Mouse (Mus musculus) kidney, adult 8-10 months (tissue): ENCODE data around the gene Cenpv.
A peak's percentile ranks its signal among the peaks of the same experiment; 100 is the strongest.

Source experiments
- DNase-seq, 2 experiments: peaks; one replicate each; pipeline ENCODE4 v3.0.0; 2022

Gene Cenpv

DNA sequence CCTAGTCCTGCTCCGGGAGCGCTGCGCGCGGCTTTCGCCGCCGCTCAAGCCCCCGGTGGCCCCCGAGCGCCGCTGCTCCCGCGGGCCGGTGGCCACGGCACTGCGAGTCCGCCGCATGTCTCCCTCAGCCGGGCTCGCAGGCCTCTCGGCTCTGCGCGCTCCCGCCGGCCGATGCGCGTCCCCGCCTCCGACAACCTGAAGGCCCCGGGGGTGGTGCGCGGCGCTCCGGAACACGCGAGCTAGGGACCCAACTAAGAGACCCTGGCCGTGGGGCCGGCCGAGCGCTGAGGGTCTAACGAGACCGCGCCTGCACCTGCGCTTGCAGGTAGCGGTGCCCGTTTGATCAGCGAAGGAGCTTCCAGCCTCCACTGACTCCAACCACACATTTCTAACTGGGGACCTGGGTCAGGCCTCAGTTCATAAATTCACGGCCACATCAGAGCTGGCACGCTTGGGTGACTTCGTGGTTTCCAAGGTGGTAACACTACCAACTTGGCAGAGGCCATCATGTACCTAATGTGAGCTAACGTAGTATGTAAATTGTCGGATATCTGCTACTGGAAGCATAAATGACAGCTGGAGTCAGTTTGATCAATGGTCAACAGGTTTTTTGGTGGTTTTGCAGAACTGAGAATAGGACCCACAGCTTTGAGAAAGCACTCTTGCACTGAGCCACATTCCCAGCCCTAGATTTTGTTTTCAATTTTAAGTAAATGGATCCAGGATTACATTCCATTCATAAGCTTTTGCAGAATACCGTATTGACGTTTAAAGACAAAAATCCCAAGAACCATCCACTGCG lies at the start of gene Cenpv:
Gene Cenpv, minus strand, starts transcription at position 173 of the 802 bp plus-strand sequence.
- peak; percentile 54 to 72 for DNase-seq

DNA sequence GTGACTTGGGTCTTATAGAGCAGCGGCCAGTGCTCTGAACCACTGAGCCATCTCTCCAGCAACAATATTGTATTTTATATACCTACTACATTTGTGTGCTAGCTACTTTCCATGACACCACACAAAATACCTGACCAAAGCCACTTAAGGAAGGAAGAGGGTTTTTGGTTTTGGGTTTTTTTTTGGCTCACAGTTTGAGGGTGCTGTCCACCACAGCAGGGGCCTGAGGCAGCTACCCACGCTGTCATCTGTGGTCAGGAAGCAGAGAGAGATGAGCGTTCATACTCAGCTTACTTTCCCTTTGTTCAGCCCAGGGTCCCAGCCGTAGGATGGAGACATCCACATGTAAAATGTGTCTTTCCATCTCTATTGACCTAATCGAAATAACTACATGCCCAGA lies 48.0 kb upstream of the Cenpv start:
- DNase-seq = no peak

DNA sequence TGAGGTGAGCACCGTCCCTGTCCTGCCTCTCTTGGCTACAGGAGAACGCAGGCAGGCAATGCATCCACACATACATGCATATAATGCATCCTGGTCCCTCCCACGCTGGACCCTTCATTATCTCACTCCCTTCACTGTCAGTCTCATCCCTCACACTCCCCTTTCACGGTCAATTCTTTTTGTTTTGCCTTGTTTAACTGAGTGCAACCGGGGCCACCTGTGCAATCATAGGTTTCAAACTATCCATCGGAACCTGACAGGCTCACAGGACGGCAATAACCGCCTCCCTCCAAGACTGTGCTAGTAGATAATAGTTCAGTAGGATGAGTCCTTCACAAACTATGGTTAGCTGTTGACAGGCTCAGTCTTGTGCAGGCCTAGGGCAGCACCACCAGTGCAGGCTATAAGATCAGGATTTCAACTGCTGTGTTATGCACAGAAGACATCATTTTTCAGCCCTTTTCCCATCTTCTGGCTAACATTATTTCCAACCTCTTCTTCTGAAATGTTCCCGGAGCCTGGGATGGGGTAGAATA lies 45.7 kb upstream of the Cenpv start:
- DNase-seq = no peak

DNA sequence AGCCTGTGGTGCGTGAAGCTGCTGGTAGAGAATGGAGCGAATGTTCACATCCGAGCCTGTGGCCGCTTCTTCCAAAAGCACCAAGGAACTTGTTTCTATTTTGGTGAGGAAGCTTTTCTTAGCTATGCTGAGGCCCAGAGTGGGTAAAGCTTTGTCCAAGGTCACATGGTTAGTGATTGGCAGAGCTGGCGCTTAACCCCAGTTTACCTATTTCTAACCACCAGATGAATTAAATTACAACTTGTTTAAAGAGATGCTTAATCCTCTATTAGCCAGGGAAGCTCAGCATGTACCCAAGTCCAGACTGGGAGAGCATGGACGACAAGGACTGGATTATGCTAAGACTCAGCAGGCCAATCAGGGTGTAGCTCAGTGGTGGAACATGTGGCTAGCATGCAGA lies 44.0 kb upstream of the Cenpv start:
- DNase-seq = peak in 1 of 2 experiments; percentile 46

DNA sequence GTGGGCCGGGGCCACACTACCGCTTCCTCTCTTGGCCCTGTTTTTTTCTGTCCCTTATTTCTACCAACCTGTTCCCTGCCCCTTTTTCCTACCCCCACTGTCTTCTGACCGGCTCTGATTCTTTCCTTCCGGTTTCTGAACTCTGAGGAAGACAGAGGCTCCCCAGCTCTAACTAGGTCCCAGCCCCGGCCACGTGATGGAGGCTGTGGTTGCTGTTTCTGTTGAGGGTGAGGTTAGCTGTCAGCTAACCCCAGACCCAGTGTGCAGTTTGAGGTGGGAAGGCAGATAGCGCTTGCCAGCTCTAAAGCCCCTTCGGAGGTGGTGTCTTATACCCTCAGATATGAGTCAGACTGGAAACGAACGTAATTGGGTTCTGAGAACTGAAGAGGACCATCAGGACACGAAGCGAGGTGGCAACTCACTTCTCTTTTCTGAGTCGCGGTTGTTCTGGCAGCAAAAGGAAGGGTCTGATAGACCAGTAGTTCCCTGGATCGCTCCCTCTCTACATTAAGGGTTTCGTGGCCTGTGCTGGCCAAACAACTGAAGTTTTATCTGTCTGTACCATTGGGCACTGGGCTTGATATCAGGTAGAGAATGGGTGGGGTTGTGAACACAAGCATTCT lies 37.6 kb upstream of the Cenpv start:
- DNase-seq = no peak

DNA sequence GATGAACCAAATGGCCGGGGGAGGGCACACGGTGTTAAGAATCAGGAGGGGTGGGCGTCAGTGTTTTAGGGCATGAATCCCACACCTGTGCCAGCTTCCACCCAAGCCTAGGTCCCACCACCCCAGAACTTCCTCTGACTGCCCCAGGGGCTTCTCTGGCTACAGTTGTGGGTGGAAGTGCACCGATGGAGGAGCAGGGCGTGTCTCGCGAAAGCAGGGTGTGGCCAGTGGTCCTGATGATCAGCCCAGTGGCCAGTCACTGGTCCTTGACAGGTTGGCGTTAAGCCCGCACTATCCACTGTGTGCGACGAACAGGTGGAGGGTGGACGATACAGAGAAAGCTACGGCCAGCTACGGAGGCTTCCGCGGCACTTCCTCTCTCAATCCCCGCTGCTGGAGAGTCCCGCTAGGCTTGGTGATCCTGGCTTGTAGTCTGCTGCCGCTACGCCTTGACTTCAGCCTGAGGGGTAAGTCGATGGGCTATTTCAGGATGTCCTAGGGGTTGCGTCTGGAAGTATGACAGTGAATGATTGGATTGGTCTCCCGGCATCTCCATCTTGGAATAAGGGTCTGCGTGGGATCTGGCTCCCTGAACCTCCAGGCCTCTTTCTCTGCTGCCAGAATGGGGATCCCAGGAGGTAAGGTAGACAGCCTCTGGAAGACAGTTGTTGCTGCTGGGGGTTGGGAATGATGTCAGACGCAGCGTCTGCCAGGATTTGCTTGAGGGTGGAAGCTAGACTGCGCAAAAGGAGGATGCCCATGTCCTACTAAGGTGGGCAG lies 36.8 kb upstream of the Cenpv start:
- DNase-seq = no peak

DNA sequence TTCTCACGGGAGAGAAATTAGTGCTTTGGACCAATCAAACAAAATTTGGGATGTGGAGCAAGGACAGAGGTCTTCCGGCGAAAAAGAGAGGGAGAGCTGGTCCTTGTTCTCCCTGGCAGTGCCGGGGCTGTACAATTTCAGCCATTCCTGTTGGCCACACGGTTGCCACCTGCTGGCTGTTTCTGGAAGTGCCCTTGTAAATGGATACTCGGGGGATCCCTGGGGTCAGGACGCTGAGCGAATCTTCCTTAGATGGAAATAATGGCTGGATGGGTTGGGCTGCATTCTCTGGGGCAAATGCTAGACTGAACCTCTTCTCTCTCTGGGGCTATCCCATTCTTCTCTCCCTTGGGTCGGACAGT lies 36.2 kb upstream of the Cenpv start:
- peak; percentile 67 to 89 for DNase-seq

DNA sequence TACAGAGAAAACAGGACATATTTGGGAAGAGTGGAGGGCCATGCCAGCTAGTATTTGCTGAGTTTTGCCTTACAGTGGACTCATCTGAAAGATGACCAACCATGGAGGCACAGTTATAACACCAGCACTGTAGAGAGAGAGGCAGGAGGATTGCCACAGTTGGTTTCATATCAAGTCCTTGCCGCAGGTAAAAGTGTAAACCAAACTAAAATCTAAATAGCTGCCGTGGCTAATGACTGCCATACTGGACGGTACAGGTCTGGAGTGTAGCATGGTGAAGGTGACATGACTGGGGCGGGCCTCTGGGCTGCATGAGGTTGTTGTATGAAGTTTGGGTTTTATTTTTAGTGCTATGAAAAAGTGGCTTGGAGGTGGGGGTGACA lies 35.6 kb upstream of the Cenpv start:
- no peak for DNase-seq

DNA sequence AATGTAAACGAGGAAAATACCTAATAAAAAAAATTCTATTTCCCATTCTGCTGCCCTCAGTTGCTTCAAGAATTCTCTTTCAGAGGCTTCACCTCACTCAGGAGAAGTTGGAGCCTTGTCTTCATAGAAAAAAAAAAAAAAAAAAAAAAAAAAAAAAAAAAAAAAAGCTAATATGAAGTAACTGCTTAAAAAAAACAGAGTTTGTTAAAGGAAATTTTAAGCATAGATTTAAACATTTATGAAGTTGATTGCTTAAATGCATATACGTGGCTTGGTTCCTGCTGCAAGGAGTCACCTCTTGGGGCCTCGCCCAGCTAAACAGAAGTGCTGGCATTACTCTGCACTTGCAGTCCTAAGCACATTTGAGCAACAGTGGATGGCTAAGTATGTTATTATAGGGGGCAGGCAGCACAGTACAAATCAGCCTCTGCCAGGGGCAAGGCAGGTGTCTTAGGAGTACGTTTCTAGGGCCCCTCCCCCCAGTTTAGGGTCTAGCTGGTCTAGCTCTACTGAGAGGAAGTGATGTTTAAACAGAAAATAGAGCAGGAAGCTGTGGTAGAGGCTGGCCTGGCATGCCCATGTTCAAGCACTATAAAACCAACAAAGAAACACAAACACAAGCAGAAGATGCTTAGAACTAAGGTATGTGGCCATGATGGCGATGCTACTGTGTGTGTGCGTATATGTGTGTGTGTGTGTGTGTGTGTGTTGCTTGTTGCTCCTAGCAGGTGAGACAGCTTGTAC lies 35.1 kb upstream of the Cenpv start, which contains the start of gene Trpv2:
Gene Trpv2, plus strand, starts transcription at position 528 of the 744 bp plus-strand sequence.
- DNase-seq = no peak

DNA sequence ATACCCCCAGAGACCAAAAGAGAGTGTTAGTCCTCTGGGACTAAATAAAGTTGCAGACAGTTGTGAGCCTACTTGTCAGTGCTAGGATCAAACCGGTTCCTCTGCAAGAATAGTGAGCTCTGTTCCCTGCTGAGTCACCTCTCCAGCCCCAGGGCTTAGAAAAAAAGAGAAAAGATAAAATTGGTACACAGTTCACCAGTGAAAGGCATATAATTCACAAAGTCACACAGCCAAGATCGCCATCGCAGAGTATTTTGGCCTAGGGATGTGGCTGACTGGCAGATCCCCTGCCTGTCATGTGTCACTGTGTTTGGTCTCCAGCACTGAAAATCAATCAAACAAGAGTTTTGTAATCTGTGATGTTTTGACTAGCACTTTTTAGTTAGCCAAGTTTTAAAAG lies 29.2 kb upstream of the Cenpv start:
- no peak for DNase-seq

DNA sequence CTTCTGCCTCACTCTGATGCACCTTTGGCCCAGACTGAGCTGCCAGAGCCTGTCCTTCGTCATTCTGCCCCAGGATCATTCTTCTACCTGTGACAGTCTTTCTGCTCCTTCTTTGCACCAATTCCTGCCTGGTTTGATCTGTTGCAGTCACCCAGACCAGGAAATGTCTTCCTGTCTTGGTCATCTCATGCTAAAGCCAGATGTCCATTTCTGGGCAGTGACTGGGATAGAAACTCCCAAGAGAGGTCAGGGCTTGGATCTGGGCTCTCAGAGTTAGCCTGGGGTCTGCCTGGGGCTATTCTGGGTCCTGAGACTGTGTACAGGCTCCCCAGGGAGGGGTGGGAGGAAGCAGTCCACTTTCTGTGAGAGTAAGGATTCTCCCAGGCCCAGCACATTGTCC lies 27.1 kb upstream of the Cenpv start:
- no peak for DNase-seq

DNA sequence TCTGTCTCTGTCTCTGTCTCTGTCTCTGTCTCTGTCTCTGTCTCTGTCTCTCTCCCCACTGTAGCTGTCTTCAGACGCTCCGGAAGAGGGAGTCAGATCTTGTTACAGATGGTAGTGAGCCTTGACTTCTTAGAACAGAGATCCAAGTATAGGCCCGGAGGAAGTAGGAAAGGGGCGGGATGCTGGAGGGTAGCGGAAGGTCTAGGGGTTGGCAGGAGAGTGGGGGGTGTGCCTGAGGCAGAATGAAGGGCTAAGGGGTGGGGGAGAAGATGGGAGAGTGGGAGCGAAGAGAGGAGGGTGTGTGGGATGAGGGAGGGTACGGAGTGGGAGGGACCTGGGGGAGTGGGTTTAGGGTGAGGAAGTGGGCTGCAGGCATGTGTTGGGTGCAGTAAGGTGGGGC lies 26.7 kb upstream of the Cenpv start:
- no peak for DNase-seq

DNA sequence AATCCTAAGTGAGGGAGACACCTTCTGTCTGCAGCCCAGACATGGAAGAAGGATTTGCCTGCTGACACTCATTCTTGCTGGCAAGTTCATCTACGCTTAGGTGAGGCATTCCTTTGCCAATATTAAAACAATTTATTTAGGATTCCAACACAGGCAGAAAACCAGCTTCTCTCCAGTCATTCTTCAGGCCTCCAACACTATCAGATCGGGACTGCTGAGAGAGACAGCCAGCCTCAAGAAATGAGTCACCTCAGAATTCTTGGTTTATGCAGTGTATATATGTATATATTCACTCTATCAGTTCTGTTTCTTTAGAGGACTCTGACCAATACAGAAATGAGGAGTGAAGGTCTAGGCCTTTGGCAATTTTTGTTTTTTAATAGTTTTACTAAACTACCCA lies 24.5 kb upstream of the Cenpv start:
- no peak for DNase-seq

DNA sequence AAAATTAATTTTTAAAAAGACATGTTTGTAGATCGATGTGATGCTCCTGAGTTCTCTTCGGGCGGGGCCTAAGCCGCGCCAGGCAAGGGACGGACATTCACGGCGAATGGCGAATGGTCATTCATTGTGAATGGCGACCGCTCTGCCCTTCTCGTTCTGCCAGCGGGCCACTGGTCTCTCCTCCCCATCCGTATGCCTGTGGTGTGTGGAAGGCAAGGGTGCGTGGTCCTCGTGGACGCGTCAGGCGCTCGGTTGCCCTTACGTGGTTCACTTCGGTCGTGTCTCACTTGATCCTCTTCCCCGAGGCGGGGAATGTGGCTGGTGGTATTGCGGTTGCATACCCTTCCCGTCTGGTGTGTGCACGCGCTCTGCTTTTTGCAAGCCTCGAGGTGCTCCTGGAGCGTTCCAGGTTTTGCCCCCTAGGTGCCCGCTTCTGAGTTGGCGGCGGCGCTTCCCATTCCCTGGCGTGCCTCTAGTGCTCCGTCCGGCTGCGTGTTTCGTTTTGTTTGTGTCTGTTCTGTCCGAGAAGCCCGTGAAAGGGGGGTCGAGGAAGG lies 21.5 kb upstream of the Cenpv start:
- DNase-seq = no peak

DNA sequence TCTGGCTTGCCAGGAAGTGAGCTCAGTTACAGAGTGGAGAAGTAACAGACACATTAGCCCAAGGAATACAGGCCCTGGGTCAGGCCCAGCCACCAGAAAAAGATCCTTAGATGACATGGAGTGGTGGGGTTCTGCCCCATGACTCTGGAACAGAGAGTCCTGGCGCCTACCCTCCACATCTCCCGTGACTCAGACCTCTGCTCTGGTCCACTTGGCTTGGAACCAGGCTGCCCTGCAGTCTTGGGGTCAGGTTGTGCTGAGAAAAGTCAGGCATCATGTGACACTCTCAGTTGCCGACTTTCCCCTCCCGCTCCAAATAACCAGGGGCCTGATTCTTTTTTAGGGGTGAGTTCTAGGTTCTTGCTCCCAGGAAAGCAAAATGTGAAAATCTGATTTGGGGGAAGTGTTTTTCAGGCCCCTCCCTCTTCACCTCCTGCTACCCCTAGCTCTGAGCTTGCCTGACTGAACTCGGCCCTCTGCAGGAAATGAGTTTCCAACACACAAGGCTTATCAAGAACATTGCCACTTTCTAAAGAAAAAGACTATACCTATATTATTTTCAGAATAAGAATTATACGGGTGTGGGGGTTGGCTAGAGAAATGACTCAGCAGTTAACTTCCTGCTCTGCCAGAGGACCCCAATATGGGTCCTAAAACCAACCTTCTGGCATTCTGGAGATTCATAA lies 20.0 kb upstream of the Cenpv start:
- DNase-seq = peak; percentile 90 to 93

DNA sequence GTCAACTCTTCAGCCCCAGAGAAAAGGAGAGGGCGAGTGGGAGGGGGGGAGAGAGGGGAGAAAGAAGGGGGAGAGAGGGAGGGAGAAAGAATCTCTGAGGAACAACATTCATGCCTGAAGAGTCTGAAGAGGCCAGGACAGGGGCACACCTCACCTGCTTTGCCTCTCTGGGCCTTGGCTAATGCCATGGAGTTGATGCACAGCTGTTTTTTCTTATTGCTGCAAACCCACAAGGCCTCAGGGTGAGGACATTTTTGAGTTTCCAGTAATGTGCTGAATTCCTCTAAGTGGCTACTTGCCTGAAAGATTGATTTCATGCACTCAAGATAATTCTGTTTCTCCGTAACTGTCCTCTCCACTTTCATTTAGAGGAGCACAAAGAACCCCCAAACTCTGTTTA lies 19.1 kb upstream of the Cenpv start:
- DNase-seq = no peak

DNA sequence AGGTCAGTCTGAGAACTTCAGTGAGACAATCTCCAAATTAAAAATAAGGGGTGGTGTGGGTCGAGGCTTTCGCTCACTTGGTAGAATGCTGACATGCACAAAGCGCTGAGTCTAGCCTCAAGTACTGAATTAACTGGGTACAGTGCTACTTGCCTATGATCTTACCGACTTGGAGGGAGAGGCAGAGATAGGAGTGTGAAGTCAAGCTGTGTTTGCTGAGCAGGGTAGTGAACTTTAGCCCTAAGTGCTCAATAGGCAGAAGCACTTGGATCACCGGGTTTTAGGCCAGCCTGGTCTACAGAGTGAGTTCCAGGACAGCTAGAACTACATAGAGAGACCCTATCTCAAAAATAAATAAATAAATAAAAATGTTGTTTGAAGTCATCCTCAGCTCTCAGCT lies 18.1 kb upstream of the Cenpv start:
- peak; percentile 59 to 75 for DNase-seq

DNA sequence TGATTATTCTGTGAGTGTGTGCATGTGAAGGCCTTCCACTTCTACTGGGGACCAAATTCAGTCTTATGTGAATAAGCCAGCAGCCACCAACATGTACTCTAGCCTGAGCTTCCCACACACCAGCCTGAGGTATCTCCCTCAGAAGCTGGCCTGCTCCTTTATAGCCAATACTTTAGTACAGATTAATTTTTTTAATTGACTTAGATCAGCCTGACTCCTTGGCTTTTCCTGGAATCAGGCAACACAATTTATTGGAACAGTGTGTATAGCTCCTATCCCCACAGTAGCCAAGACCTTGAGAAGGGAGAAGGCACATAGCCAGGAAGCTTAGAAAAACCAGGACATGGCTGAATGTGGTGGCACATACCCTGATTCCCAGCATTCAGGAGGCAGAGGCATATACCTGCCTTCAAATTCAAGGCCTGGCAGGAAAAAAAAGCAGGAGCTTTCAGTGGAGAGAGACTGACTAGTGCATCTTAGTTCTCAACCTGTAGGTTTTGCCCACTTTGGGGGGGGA lies 16.9 kb upstream of the Cenpv start:
- no peak for DNase-seq

DNA sequence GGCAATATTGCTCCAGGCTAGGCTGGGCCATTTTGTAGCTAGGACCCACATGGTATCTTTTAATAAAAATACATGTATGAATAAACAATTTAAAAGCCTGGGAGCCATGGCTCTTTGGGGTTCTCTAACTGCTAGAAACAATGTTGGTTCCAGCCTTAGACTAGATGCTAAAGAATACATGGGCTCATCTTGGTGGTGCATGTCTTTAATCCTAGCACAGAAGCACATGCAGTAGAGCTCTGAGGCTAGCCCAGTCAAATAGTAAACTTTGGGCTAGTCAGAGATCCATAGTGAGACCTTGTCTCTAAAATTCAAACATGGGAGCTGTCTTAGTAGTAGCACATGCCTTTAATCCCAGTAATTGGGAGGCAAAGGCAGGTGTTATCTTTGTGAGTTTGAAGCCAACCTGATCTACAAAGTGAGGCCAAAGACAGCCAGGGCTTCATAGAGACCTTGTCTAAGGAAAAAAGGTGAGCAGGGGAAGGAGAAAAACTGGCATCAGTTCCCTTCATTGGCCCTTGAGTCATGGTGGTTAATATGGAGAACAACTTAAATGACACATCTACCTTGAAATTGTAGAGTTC lies 16.0 kb upstream of the Cenpv start:
- DNase-seq = no peak

DNA sequence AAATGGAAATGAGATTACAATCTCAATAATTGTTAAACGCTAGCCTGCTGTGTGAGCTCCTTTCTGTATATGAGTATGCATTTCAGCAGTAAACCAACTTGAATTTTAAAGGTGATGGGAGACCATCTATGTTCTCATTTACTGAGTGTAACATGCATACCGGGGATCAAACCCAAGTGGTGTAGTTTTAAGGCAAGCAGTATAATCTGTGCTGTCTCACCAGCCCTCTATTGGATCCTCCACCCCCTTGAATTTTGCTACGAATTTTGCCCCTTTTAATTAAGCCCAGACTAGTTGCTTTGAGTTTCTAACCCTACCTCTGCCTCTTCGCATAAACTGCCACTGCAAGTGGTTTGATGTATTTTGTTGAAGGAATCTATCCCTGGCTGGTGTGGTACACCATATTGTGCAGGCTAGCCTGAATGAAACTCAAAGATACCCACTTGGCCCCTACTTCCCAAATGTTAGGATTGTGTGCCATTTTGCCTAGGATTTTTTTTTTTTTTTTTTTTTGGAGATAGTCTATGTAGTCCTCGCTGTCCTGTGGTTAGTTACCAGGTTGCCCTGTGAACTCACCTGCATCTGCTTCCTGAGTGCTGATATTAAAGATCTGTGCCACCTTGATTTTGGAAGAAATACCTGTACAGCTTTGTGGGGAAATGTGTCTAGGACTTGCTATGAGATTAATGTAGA lies 15.2 kb upstream of the Cenpv start:
- no peak for DNase-seq

DNA sequence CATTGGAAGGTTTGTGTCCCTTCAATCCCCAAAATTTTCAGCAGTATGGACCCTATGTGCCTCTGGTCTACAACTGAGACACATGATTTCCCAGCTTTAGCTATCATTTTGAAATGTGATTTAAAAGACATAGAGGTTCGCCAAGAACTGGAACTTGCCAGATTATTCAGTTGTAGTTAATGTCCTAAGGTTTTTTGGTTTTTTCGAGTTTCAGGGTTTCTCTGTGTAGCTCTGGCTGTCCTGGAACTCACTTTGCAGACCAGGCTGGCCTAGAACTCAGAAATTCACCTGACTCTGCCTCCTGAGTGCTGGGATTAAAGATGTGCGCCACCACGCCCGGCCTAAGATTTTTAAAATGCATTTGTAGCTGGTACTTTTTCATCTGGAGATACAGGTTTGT lies 14.6 kb upstream of the Cenpv start:
- DNase-seq = no peak
